Mouse (Mus musculus): Measurements from ENCODE around the gene Gm13272.

GRCm38 (mm10) chr4:88822995-88823394, 43.3 kb downstream of the Gm13272 start:
- TF ChIP-seq POLR2A (IDR thresholded peaks at IDR 0.05; ENCODE audit: insufficient read length, low read depth) = no peak
- TF ChIP-seq CEBPB (IDR thresholded peaks at IDR 0.05; ENCODE audit: insufficient read depth, poor library complexity, severe bottlenecking) = no peak
- TF ChIP-seq MAX (IDR thresholded peaks at IDR 0.05; ENCODE audit: low read depth) = no peak
- no peak for TF ChIP-seq POLR2AphosphoS2 (IDR thresholded peaks at IDR 0.05; ENCODE audit: insufficient read length, low read depth)
- no peak for TF ChIP-seq E2F4 (IDR thresholded peaks at IDR 0.05; ENCODE audit: insufficient read depth)

All from myocyte (in vitro differentiated cells).